Mouse (Mus musculus): ENCODE data around the gene Eomes. TPM values are rescaled to one million over a fixed set of nuclear protein-coding genes. Genes with fewer than 3 reads are reported as not detected.

The Eomes gene
- polyA plus RNA-seq (2015; fragmentation: Nextera tagmentation; extraction: Ambion mirVana), result 18.0 and 24.4 TPM in 2 replicates

- no peaks in the 10 kb centered on the region for H3K9me3 ChIP-seq (ENCODE audit: control insufficient read depth, low read length)
- WGBS, result under 1% methylated on average over 9 of the region's 9 CpGs
- H3K27ac ChIP-seq (ENCODE audit: low read length), result peak within 1 kb of the TSS; percentile 46
- H3K36me3 ChIP-seq (ENCODE audit: control insufficient read depth, insufficient read depth), result no peaks in the 10 kb centered on the region
- peak; percentile 45; the same call in 1 of the 2 replicates for ATAC-seq
- H3K4me1 ChIP-seq (replicated peaks; ENCODE audit: control insufficient read depth, insufficient read depth, low read length), result peaks cover 36% of the 10 kb centered on the region
- peak within 1 kb of the TSS; percentile 51 for H3K4me3 ChIP-seq (replicated peaks; ENCODE audit: low read length)
- peaks cover 42% of the 10 kb centered on the region for H3K27me3 ChIP-seq (replicated peaks; ENCODE audit: control insufficient read depth, insufficient read depth, low read length)
- peak within 1 kb of the TSS; percentile 61 for H3K9ac ChIP-seq (replicated peaks; ENCODE audit: low read depth, low read length)
- H3K4me2 ChIP-seq (ENCODE audit: low read length), result peak within 1 kb of the TSS; percentile 67
These were observed at the start of gene Eomes for GRCm38 (mm10) chr9:118477961-118478360. TSS of gene Eomes (plus strand) at chr9:118478212.

- no peaks in the 10 kb centered on the region for H3K9me3 ChIP-seq (ENCODE audit: control insufficient read depth, low read length)
- H3K4me1 ChIP-seq (replicated peaks; ENCODE audit: control insufficient read depth, insufficient read depth, low read length), result no peaks in the 10 kb centered on the region
- no peak overlapping the region for H3K4me3 ChIP-seq (replicated peaks; ENCODE audit: low read length)
- no peak overlapping the region for H3K4me2 ChIP-seq (ENCODE audit: low read length)
- 20% methylated on average over 9 of the region's 9 CpGs for WGBS
- ATAC-seq, result no peak
- no peaks in the 10 kb centered on the region for H3K36me3 ChIP-seq (ENCODE audit: control insufficient read depth, insufficient read depth)
- no peak overlapping the region for H3K27ac ChIP-seq (ENCODE audit: low read length)
- H3K27me3 ChIP-seq (replicated peaks; ENCODE audit: control insufficient read depth, insufficient read depth, low read length), result peaks cover 3% of the 10 kb centered on the region
- no peak overlapping the region for H3K9ac ChIP-seq (replicated peaks; ENCODE audit: low read depth, low read length)
These were observed 33.2 kb upstream of the Eomes start for GRCm38 (mm10) chr9:118444809-118445208.

- H3K4me1 ChIP-seq (replicated peaks; ENCODE audit: control insufficient read depth, insufficient read depth, low read length), result peaks cover 4% of the 10 kb centered on the region; the same call in 1 of the 2 replicates
- WGBS, result 83% methylated on average over 8 of the region's 8 CpGs
- ATAC-seq, result no peak
- no peaks in the 10 kb centered on the region for H3K36me3 ChIP-seq (ENCODE audit: control insufficient read depth, insufficient read depth)
- no peak overlapping the region for H3K4me2 ChIP-seq (ENCODE audit: low read length)
- H3K9ac ChIP-seq (replicated peaks; ENCODE audit: low read depth, low read length), result no peak overlapping the region
- peaks cover 10% of the 10 kb centered on the region for H3K27me3 ChIP-seq (replicated peaks; ENCODE audit: control insufficient read depth, insufficient read depth, low read length)
- no peaks in the 10 kb centered on the region for H3K9me3 ChIP-seq (ENCODE audit: control insufficient read depth, low read length)
- H3K27ac ChIP-seq (ENCODE audit: low read length), result no peak overlapping the region
- H3K4me3 ChIP-seq (replicated peaks; ENCODE audit: low read length), result no peak overlapping the region
These were observed 28.7 kb upstream of the Eomes start for GRCm38 (mm10) chr9:118449336-118449735.

- Histone ChIP-seq H3K4me2 (ENCODE audit: low read length) (peak overlapping the region; percentile 17; the same call in 1 of the 2 replicates), H3K4me3 (replicated peaks; ENCODE audit: low read length) (0 out of 2 replicates have a peak overlapping the region, but pooled peaks have one; percentile 4), H3K9ac (replicated peaks; ENCODE audit: low read depth, low read length) (no peak overlapping the region), H3K36me3 (ENCODE audit: control insufficient read depth, insufficient read depth) (no peaks in the 10 kb centered on the region), H3K27ac (ENCODE audit: low read length) (no peak overlapping the region), H3K27me3 (replicated peaks; ENCODE audit: control insufficient read depth, insufficient read depth, low read length) (peaks cover 7% of the 10 kb centered on the region; the same call in 1 of the 2 replicates), H3K4me1 (replicated peaks; ENCODE audit: control insufficient read depth, insufficient read depth, low read length) (peaks cover 8% of the 10 kb centered on the region; the same call in 1 of the 2 replicates), H3K9me3 (ENCODE audit: control insufficient read depth, low read length) (no peaks in the 10 kb centered on the region)
- ATAC-seq, result no peak
- WGBS, result 54% methylated on average over 9 of the region's 9 CpGs
These were observed 24.6 kb upstream of the Eomes start for GRCm38 (mm10) chr9:118453427-118453826.

GRCm38 (mm10) chr9:118455188-118455845 lies 22.7 kb upstream of the Eomes start:
- Histone ChIP-seq H3K4me2 (ENCODE audit: low read length) (no peak overlapping the region), H3K9ac (replicated peaks; ENCODE audit: low read depth, low read length) (no peak overlapping the region), H3K9me3 (ENCODE audit: control insufficient read depth, low read length) (no peaks in the 10 kb centered on the region), H3K27ac (ENCODE audit: low read length) (no peak overlapping the region), H3K27me3 (replicated peaks; ENCODE audit: control insufficient read depth, insufficient read depth, low read length) (peaks cover 9% of the 10 kb centered on the region; the same call in 1 of the 2 replicates), H3K36me3 (ENCODE audit: control insufficient read depth, insufficient read depth) (no peaks in the 10 kb centered on the region), H3K4me3 (replicated peaks; ENCODE audit: low read length) (no peak overlapping the region), H3K4me1 (replicated peaks; ENCODE audit: control insufficient read depth, insufficient read depth, low read length) (peaks cover 8% of the 10 kb centered on the region; the same call in 1 of the 2 replicates)
- WGBS, result 45% methylated on average over 9 of the region's 9 CpGs
- peak; percentile 93 for ATAC-seq

- H3K4me2 ChIP-seq (ENCODE audit: low read length), result no peak overlapping the region
- peaks cover 7% of the 10 kb centered on the region; the same call in 1 of the 2 replicates for H3K27me3 ChIP-seq (replicated peaks; ENCODE audit: control insufficient read depth, insufficient read depth, low read length)
- H3K9me3 ChIP-seq (ENCODE audit: control insufficient read depth, low read length), result no peaks in the 10 kb centered on the region
- H3K4me3 ChIP-seq (replicated peaks; ENCODE audit: low read length), result no peak overlapping the region
- no peak overlapping the region for H3K27ac ChIP-seq (ENCODE audit: low read length)
- no peak for ATAC-seq
- WGBS, result 42% methylated on average over 6 of the region's 6 CpGs
- H3K4me1 ChIP-seq (replicated peaks; ENCODE audit: control insufficient read depth, insufficient read depth, low read length), result peaks cover 8% of the 10 kb centered on the region; the same call in 1 of the 2 replicates
- no peak overlapping the region for H3K9ac ChIP-seq (replicated peaks; ENCODE audit: low read depth, low read length)
- H3K36me3 ChIP-seq (ENCODE audit: control insufficient read depth, insufficient read depth), result no peaks in the 10 kb centered on the region
These were observed 21.6 kb upstream of the Eomes start for GRCm38 (mm10) chr9:118456405-118456804.

- Histone ChIP-seq H3K9ac (replicated peaks; ENCODE audit: low read depth, low read length) (no peak overlapping the region), H3K9me3 (ENCODE audit: control insufficient read depth, low read length) (no peaks in the 10 kb centered on the region), H3K36me3 (ENCODE audit: control insufficient read depth, insufficient read depth) (no peaks in the 10 kb centered on the region), H3K4me2 (ENCODE audit: low read length) (no peak overlapping the region), H3K4me1 (replicated peaks; ENCODE audit: control insufficient read depth, insufficient read depth, low read length) (peaks cover 8% of the 10 kb centered on the region; the same call in 1 of the 2 replicates), H3K27ac (ENCODE audit: low read length) (no peak overlapping the region), H3K27me3 (replicated peaks; ENCODE audit: control insufficient read depth, insufficient read depth, low read length) (peaks cover 5% of the 10 kb centered on the region; the same call in 1 of the 2 replicates), H3K4me3 (replicated peaks; ENCODE audit: low read length) (no peak overlapping the region)
- no peak for ATAC-seq
- WGBS, result 25% methylated on average over 5 of the region's 5 CpGs
These were observed 20.0 kb upstream of the Eomes start for GRCm38 (mm10) chr9:118458039-118458438.

GRCm38 (mm10) chr9:118464031-118464430 lies 14.0 kb upstream of the Eomes start:
- WGBS, result 41% methylated on average over 1 of the region's 1 CpGs
- H3K27me3 ChIP-seq (replicated peaks; ENCODE audit: control insufficient read depth, insufficient read depth, low read length), result peaks cover 24% of the 10 kb centered on the region
- H3K4me2 ChIP-seq (ENCODE audit: low read length), result no peak overlapping the region
- H3K9ac ChIP-seq (replicated peaks; ENCODE audit: low read depth, low read length), result no peak overlapping the region
- no peak overlapping the region for H3K27ac ChIP-seq (ENCODE audit: low read length)
- no peak overlapping the region for H3K4me3 ChIP-seq (replicated peaks; ENCODE audit: low read length)
- H3K9me3 ChIP-seq (ENCODE audit: control insufficient read depth, low read length), result no peaks in the 10 kb centered on the region
- no peaks in the 10 kb centered on the region for H3K36me3 ChIP-seq (ENCODE audit: control insufficient read depth, insufficient read depth)
- ATAC-seq, result no peak
- H3K4me1 ChIP-seq (replicated peaks; ENCODE audit: control insufficient read depth, insufficient read depth, low read length), result peaks cover 7% of the 10 kb centered on the region; the same call in 1 of the 2 replicates

- Histone ChIP-seq H3K4me3 (replicated peaks; ENCODE audit: low read length) (no peak overlapping the region), H3K4me2 (ENCODE audit: low read length) (no peak overlapping the region), H3K27me3 (replicated peaks; ENCODE audit: control insufficient read depth, insufficient read depth, low read length) (peaks cover 44% of the 10 kb centered on the region), H3K9me3 (ENCODE audit: control insufficient read depth, low read length) (no peaks in the 10 kb centered on the region), H3K9ac (replicated peaks; ENCODE audit: low read depth, low read length) (no peak overlapping the region), H3K36me3 (ENCODE audit: control insufficient read depth, insufficient read depth) (no peaks in the 10 kb centered on the region), H3K27ac (ENCODE audit: low read length) (no peak overlapping the region), H3K4me1 (replicated peaks; ENCODE audit: control insufficient read depth, insufficient read depth, low read length) (peaks cover 12% of the 10 kb centered on the region; the same call in 1 of the 2 replicates)
- WGBS, result 2% methylated on average over 14 of the region's 14 CpGs
- ATAC-seq, result no peak
These were observed 9.7 kb upstream of the Eomes start for GRCm38 (mm10) chr9:118468301-118468700.

Measured in forebrain, embryonic 16.5 days (tissue).